Mouse (Mus musculus): ENCODE results near the gene Alox12.

The Alox12 gene

DNA sequence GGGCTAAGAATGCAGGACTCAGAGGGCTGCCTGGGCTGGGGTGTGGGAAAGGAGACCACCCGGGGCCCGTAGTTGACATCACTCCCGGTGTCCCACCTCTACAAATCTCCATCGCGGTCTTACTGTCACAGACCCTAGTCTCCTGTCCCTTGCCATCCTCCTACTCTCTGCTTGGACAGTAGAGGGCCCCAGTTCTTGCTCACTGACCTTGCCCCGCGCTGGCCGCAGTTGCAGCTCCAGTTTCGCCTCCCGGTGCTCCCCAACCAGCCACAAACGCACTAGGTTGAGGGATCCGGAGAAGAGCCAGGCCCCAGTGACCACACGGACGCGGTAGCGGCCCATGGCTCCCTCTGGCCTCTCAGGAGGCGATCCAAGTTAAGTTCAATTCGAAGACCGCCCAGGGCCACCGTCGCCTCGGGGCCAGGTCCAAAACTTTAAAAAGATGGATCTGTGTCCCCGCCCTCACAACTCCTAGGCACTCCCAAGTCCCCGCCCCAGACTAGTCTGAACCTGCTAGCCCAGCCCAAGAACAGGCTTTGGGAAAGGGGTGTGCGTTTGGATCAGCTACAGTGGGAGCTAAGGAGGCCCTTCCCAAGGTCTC lies at the start of gene Alox12:
TSS of gene Alox12 (minus strand) at position 423 of the 601 bp plus-strand sequence.
- DNase-seq = peak; percentile 66

DNA sequence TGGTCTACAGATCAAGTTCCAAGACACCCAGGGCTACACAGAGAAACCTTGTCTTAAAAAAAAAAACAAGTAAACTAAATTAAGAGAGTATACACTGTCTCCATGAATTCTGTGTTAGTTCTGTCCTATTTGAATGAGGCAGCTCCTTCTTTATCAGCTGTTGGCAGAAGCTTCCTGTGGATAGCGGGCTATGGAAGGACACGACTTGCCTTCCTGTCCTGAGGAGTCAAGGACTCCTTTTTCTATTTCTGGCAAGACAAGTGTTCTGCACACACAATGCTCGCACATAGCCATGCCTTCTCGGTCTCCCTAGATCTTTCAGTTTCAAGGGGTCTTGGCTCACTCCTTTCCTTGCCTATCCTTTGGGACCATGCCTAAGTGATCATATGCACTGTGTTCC lies 47.1 kb upstream of the Alox12 start:
- DNase-seq = no peak

- peak; percentile 18 for DNase-seq
Observed at GRCm38 (mm10) chr11:70297836-70298454, 42.8 kb upstream of the Alox12 start.

- no peak for DNase-seq
Observed at GRCm38 (mm10) chr11:70297405-70297804, 42.3 kb upstream of the Alox12 start.

GRCm38 (mm10) chr11:70293881-70294280 lies 38.7 kb upstream of the Alox12 start:
- DNase-seq = no peak

- no peak for DNase-seq
Observed at GRCm38 (mm10) chr11:70291235-70291634, 36.1 kb upstream of the Alox12 start.

- no peak for DNase-seq
Observed at GRCm38 (mm10) chr11:70289236-70289635, 34.1 kb upstream of the Alox12 start.

GRCm38 (mm10) chr11:70288102-70288501 lies 32.9 kb upstream of the Alox12 start:
- no peak for DNase-seq

DNA sequence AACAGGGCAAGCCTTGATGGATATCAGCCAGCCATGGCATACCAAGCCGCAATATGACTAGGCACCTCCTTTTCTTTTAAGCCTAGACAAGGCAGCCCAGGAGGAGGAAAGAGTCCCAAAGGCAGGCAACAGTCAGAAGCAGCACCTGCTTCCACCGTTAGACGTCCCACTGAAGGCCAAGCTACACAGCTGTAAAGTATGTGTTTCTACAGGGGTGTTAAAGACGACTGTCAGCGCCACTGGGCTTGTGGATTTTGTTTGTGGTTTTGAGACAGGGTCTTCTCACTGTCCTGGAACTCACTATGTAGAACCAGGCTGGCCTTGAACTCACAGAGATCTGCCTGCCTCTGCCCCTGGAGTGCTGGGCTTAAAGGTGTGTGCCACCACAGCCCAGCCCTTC lies 30.5 kb upstream of the Alox12 start:
- DNase-seq = no peak

- DNase-seq = no peak
Observed at GRCm38 (mm10) chr11:70284757-70285156, 29.6 kb upstream of the Alox12 start.

- DNase-seq = no peak
Observed at GRCm38 (mm10) chr11:70283666-70284065, 28.5 kb upstream of the Alox12 start.

GRCm38 (mm10) chr11:70280441-70280840 lies 25.3 kb upstream of the Alox12 start:
- peak; percentile 72 for DNase-seq

DNA sequence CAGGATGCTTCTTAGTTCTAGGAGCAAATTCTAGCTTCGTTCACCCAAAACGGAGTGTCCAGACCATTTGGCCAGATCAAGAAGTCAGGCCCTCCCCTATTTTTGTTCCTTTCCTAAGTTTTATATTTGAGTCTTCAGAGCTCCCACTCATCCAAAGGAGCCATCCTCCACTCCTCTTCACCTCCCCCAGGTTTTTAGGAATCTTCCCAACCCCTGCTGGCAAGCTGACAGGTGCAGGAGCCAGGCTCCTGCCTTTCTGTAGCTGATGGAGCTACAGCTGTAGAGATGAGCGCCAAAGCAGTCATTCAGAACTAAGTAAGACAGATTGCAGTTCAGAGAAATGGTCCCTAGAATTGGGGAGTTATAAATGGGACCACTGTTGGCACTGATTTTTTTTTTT lies 23.8 kb upstream of the Alox12 start:
- no peak for DNase-seq

- no peak for DNase-seq
Observed at GRCm38 (mm10) chr11:70271641-70272040, 16.5 kb upstream of the Alox12 start.

DNA sequence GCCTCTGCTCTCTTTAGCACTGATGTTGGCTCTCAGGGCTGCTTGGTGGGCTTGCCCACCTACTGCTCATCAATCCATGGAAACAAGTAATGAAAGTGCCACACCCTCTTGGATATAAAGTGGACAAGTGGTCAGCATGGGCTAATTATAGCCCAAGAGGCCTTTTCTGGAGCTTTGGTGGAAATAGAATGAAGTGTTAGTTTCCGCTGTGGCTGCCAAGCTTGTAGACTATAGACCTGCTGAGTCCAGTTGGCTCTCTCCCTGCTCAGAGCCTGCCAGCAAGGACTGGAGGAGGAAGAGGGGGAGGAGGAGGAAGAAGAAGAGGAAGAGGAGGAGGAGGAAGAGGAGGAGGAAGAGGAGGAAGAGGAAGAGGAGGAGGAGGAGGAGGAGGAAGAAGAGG lies 11.3 kb upstream of the Alox12 start:
- peak; percentile 41 for DNase-seq

DNA sequence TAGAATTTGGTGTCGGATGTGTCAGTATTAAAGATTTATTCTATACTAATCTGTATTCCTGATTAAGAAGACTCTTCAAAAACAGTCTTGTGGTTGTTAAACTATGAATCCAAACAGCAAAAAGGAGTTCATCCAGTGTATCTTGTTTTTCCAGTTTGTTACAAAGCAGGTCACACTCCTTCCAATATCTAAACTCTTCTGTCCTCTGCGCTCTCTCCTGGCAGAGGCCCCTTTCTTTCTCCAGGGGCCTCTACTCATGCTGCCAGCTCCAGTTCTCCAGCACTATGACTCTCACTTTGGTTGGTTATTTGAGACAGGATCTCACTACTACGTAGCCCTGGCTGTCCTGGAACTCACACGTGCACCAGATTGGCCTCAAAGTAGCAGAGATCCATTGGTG lies 10.7 kb upstream of the Alox12 start:
- no peak for DNase-seq

- no peak for DNase-seq
Observed at GRCm38 (mm10) chr11:70265252-70265651, 10.1 kb upstream of the Alox12 start.

DNA sequence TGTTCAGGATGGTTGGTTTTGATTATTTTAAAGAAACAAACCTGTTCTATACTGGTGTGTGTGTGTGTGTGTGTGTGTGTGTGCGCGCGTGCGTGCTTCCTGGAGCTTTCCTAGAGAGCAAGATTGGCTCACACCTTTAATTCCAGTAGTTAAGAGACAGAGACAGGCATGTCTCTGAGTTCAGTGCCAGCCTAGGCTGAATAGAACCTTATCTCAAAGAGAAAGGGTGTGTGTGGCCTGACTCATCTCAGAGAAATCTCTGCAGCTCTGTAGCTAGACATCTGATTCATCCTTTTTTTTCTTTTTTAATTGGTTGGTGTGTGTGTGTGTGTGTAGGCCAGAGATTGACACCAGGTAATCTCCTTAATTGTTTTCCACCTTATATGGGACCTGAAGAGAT lies 3.9 kb upstream of the Alox12 start:
- no peak for DNase-seq

DNA sequence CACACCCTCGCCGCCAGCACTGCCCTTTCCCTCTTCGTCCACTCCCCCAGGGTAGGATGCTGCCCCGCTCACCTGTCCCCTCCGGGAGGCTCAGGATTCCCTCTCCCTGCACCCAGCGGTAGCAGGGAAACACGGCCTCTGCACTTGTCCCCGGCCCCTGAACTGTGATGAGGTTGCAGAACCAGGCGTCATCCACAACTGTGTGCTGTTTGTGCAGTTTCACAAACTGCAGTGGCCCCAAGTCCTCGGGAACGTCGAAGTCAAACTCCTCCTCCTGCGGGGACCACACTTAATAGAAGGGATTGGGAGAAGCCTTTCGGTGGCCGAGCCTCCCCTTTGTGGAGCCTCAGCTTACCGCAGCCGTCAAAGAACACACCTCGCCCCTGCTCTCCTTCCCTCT lies 816 bp downstream of the Alox12 start:
- DNase-seq = no peak

- DNase-seq = no peak
Observed at GRCm38 (mm10) chr11:70251853-70252252, 3.3 kb downstream of the Alox12 start.

DNA sequence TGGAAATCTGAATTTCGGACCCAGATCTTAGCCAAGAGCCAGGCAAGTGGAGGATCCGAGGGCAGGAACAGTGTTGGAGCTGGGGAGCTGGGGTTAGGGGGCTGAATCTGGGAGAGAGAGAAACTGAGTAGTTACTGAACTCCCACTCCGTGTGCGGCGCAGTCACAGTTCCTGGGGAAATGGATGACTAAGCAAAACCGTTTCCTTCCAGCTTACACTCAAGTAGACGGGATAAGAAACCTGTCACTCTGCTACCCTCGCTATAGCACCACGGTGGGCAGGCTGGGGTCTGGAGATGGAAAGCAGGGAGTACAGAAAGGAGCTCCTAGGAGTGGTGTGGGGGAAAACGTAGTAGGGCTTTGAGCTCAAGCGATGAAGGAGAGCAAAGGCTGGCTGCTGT lies 5.0 kb downstream of the Alox12 start:
- no peak for DNase-seq

DNA sequence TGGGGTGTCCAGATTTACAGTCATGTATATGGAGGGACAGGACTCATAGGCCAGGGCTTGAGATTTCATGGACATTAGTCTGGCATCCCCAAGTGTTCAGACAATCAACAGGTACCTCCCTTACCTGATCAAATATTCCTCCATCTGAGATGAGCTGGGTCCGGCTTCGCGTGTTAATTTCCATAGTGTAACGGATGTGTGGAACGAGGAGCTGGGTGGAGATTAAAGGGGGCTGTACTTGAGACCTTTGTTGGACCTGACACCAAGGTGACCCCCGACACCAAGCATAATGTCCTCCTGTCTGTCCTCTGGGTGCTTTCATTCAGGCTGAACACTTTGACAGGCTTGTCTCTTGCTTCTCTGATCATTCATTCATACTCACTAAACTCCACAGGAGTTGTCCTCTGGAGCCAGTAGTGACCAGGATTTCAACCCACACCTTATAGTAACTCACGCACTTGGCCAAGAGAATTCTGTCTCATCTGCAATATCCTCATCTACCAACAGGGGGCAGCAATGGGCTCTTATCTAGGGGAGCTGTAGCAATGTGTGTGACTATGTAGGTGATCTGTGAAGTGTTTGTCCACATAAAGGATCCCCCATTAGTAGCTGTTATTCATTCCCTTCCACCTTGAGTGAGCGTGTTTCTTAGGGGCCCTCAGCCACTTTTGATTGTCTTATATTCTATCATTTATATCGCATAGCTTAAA lies 7.9 kb downstream of the Alox12 start:
- DNase-seq = peak; percentile 84

- DNase-seq = no peak
Observed at GRCm38 (mm10) chr11:70242591-70242990, 12.6 kb downstream of the Alox12 start.

DNA sequence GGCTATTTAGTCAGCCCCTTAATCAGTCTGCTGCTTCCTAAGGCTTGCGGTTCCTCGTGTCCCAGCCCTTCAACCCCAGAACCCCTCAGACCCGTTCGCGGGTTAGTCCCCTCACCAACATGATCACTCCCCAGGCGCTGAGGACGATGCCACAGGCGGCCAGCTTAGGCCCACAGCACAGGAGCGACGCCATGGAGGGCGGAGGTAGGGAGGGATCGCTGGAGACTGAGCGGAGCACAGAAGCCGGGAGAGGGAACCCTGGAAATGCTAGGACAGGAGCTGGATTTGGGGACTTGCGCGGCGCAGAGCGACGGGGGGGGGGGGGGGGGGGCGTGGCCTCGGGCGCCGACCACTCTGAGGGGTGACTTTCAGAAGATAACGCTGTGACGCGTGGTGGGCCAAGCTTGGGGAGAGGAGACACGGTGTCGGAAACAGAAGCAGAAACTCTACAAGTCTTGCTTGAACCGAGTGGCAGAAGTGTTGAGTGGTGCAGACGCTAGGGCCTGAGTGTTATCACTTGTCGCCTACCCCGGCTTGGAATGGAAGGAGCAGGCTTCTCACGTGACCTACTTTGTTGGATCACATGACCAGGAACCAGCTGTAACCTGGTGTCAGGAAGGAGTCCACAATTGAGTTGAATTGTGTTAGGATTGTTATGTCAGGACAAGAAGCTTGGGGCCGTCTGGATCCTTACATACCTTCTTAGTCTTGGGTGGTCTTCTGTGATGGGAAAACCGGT lies 15.4 kb downstream of the Alox12 start, which contains the start of the genes Gm21988 and Rnasek:
TSS of gene Gm21988 (minus strand) at position 290 of the 739 bp plus-strand sequence.
TSS of gene Rnasek (minus strand) at position 302 of the 739 bp plus-strand sequence.
- DNase-seq = peak; percentile 80
